Mouse (Mus musculus) hindbrain, embryonic 13.5 days (tissue): ENCODE measurements around the gene Wipf2. TPM values are rescaled to one million over a fixed set of nuclear protein-coding genes. Genes with fewer than 3 reads are reported as not detected.
A peak's percentile ranks its signal among the peaks of the same experiment; 100 is the strongest.
"Not testable (repeated sequence)": the region's sequence is repeated elsewhere in the genome, so short reads cannot be mapped to it uniquely, and the experiment has no call there.

Source experiments
- ATAC-seq: fragments of 200-750 bp; cut with Nextera tagmentation; 2 replicates; pipeline ENCODE4 v1.8.0; 2017; ENCODE audit warnings: moderate TSS enrichment; ENCODE audit not compliant: low FRiP score
- H3K27ac ChIP-seq: fragments of 300-500 bp; sonication (generic); 2 replicates; pipeline ENCODE4 v1.5.1; 2015; ENCODE audit warnings: inconsistent platforms, mild to moderate bottlenecking, moderate library complexity
- H3K27me3 ChIP-seq: fragments of 300-500 bp; sonication (generic); 2 replicates; pipeline ENCODE4 v1.6.1; 2015; ENCODE audit warnings: mild to moderate bottlenecking, inconsistent platforms
- H3K36me3 ChIP-seq: fragments of 300-500 bp; sonication (generic); 2 replicates; pipeline ENCODE4 v1.6.1; 2015; ENCODE audit warnings: mild to moderate bottlenecking, inconsistent platforms
- H3K4me1 ChIP-seq: fragments of 300-500 bp; sonication (generic); replicated peaks from 2 replicates; pipeline ENCODE4 v1.6.1; 2015; ENCODE audit warnings: inconsistent platforms
- H3K4me2 ChIP-seq: fragments of 300-500 bp; sonication (generic); 2 replicates; pipeline ENCODE4 v1.6.1; 2015; ENCODE audit warnings: inconsistent platforms, mild to moderate bottlenecking, moderate library complexity
- H3K4me3 ChIP-seq: fragments of 300-500 bp; sonication (generic); 2 replicates; pipeline ENCODE4 v1.5.1; 2015; ENCODE audit warnings: mild to moderate bottlenecking, inconsistent platforms
- H3K9ac ChIP-seq: fragments of 300-500 bp; sonication (generic); 2 replicates; pipeline ENCODE4 v1.6.1; 2015; ENCODE audit warnings: mild to moderate bottlenecking, inconsistent platforms
- H3K9me3 ChIP-seq: fragments of 300-500 bp; sonication (generic); 2 replicates; pipeline ENCODE4 v1.6.1; 2016; ENCODE audit warnings: inconsistent platforms
- WGBS: fragments of 180-500 bp; shearing (Covaris S2); methylation state at CpG from one replicate; pipeline ENCODE4 v1.1.7; 2015; 5-methylcytosine and 5-hydroxymethylcytosine counted together
- polyA plus RNA-seq: library from polyadenylated mRNA; unstranded; fragments of >200 nt; fragmentation: Nextera tagmentation; extraction: Ambion mirVana; gene quantifications from 2 replicates; pipeline ENCODE4 v1.2.1, GENCODE M21; 2015

The Wipf2 gene
- 5.0 TPM in 2 replicates for polyA plus RNA-seq

GRCm38 (mm10) chr11:98863028-98863750 is at the start of gene Wipf2:
Wipf2 (plus strand) TSS chr11:98863638.
- H3K4me2 ChIP-seq, result peak within 1 kb of the TSS; percentile 62
- H3K9ac ChIP-seq, result peak within 1 kb of the TSS; percentile 81
- H3K36me3 ChIP-seq, result peaks cover 18% of the 10 kb centered on the region
- no peaks in the 10 kb centered on the region for H3K27me3 ChIP-seq
- H3K4me3 ChIP-seq, result peak within 1 kb of the TSS; percentile 58
- H3K4me1 ChIP-seq, result peaks cover 38% of the 10 kb centered on the region
- WGBS, result 6% methylated on average over 38 of the region's 41 CpGs
- ATAC-seq, result peak; percentile 89
- H3K27ac ChIP-seq, result peak within 1 kb of the TSS; percentile 97
- H3K9me3 ChIP-seq, result no peaks in the 10 kb centered on the region

- 95% methylated on average over 1 of the region's 1 CpGs for WGBS
- no peaks in the 10 kb centered on the region for H3K27me3 ChIP-seq
- H3K9me3 ChIP-seq, result no peaks in the 10 kb centered on the region
- H3K27ac ChIP-seq, result no peak overlapping the region
- no peak for ATAC-seq
- H3K36me3 ChIP-seq, result peaks cover 90% of the 10 kb centered on the region
- H3K4me3 ChIP-seq, result no peak overlapping the region
- no peak overlapping the region for H3K4me2 ChIP-seq
- no peak overlapping the region for H3K9ac ChIP-seq
- H3K4me1 ChIP-seq, result peaks cover 6% of the 10 kb centered on the region
These were observed 46.7 kb upstream of the Wipf2 start for GRCm38 (mm10) chr11:98816706-98817239.

GRCm38 (mm10) chr11:98820968-98821367 is 42.5 kb upstream of the Wipf2 start:
- peaks cover 92% of the 10 kb centered on the region for H3K36me3 ChIP-seq
- H3K9me3 ChIP-seq, result no peaks in the 10 kb centered on the region
- no peak overlapping the region for H3K27ac ChIP-seq
- H3K4me2 ChIP-seq, result no peak overlapping the region
- no peak for ATAC-seq
- H3K9ac ChIP-seq, result no peak overlapping the region
- WGBS, result 98% methylated on average over 5 of the region's 5 CpGs
- no peaks in the 10 kb centered on the region for H3K27me3 ChIP-seq
- no peaks in the 10 kb centered on the region for H3K4me1 ChIP-seq
- H3K4me3 ChIP-seq, result no peak overlapping the region

DNA sequence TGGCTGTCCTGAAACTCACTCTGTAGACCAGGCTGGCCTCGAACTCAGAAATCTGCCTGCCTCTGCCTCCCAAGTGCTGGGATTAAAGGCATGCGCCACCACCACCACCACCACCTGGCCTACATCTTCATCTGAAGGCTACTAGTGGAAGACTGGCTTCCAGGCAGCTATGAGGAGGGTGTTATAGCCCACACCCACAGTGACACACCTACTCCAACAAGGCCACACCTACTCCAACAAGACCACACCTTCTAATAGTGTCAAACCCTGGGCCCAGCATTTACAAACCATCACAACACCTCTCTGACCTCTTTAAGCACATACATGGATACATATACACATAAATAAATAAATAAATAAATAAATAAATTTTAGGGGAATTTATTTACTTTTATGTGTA is 37.4 kb upstream of the Wipf2 start:
- not testable (repeated sequence) for H3K27ac ChIP-seq, H3K4me2 ChIP-seq, H3K9ac ChIP-seq, H3K4me1 ChIP-seq, H3K9me3 ChIP-seq, ATAC-seq, H3K27me3 ChIP-seq, H3K4me3 ChIP-seq
- peaks cover 91% of the 10 kb centered on the region for H3K36me3 ChIP-seq
- WGBS, result 98% methylated on average over 2 of the region's 2 CpGs

DNA sequence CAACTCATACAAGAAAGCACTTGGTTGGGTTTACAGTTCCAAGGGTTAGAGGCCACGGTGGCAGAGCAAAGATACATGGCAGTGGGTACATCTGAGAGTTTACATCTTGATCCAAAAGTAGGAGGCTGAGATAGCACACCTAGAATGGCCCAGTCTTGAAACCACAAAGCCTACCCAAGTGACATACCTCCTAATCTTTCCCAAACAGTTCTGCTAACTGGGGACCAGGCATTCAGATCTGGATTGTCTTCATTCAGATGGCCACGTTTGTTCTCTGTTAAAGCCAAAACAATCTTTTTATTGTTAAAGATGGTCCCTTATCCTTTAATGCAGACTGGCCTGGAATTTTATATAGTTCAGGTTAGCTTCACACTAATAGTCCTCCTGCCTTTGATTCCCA is 35.6 kb upstream of the Wipf2 start:
- Histone ChIP-seq H3K4me1 (no peaks in the 10 kb centered on the region), H3K4me3 (no peak overlapping the region), H3K27me3 (no peaks in the 10 kb centered on the region), H3K9me3 (no peaks in the 10 kb centered on the region), H3K27ac (no peak overlapping the region), H3K36me3 (peaks cover 92% of the 10 kb centered on the region), H3K9ac (no peak overlapping the region), H3K4me2 (no peak overlapping the region)
- WGBS, result 88% methylated on average over 2 of the region's 2 CpGs
- no peak for ATAC-seq

DNA sequence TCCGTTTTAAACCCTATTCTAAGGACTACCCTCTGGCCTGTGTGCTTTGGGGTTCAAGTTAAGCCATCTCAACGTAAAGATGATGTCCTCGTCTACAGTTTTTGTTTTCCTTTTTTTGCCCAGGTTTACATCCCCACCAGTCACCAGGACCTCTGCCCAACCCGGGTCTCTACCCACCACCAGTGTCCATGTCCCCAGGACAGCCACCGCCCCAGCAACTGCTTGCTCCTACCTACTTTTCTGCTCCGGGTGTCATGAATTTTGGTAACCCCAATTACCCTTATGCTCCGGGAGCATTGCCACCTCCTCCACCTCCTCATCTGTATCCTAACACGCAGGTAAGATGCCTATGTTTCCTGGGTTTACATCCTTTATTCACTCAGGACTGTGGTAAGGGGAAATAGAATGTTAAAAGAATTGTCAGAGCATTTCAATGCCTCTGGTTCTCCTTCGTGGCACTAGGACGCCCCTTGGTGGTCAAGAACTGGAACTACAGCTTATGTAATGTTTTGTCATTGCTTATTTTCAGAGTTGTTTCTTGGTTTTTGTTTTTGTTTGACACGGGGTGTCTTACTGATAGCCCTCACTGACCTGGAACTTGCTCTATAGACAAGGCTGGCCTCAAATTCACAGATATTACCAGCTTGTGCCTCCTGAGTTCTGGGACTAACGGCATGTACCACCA is 34.2 kb upstream of the Wipf2 start:
- Histone ChIP-seq H3K4me1 (0 out of 2 replicates have a peak, but pooled peaks cover under 1% of the 10 kb centered on the region), H3K36me3 (peaks cover 94% of the 10 kb centered on the region), H3K27me3 (no peaks in the 10 kb centered on the region), H3K4me2 (no peak overlapping the region), H3K27ac (no peak overlapping the region), H3K9ac (no peak overlapping the region), H3K4me3 (no peak overlapping the region), H3K9me3 (no peaks in the 10 kb centered on the region)
- no peak for ATAC-seq
- WGBS, result 71% methylated on average over 12 of the region's 12 CpGs

- H3K36me3 ChIP-seq, result peaks cover 94% of the 10 kb centered on the region
- H3K9me3 ChIP-seq, result no peaks in the 10 kb centered on the region
- 75% methylated on average over 4 of the region's 4 CpGs for WGBS
- no peak overlapping the region for H3K27ac ChIP-seq
- no peak overlapping the region for H3K9ac ChIP-seq
- peaks cover 5% of the 10 kb centered on the region; the same call in 1 of the 2 replicates for H3K4me1 ChIP-seq
- no peaks in the 10 kb centered on the region for H3K27me3 ChIP-seq
- no peak for ATAC-seq
- H3K4me3 ChIP-seq, result no peak overlapping the region
- no peak overlapping the region for H3K4me2 ChIP-seq
These were observed 33.6 kb upstream of the Wipf2 start for GRCm38 (mm10) chr11:98829875-98830274.

- Histone ChIP-seq H3K4me3 (no peak overlapping the region), H3K9me3 (no peaks in the 10 kb centered on the region), H3K4me2 (no peak overlapping the region), H3K27ac (no peak overlapping the region), H3K9ac (no peak overlapping the region), H3K4me1 (peaks cover 41% of the 10 kb centered on the region), H3K36me3 (peaks cover 45% of the 10 kb centered on the region), H3K27me3 (peaks cover 12% of the 10 kb centered on the region)
- WGBS, result 39% methylated on average over 5 of the region's 5 CpGs
- no peak for ATAC-seq
These were observed 28.1 kb upstream of the Wipf2 start for GRCm38 (mm10) chr11:98835296-98835695.

- Histone ChIP-seq H3K27ac (no peak overlapping the region), H3K36me3 (peaks cover 46% of the 10 kb centered on the region), H3K4me1 (peaks cover 41% of the 10 kb centered on the region), H3K9ac (no peak overlapping the region), H3K27me3 (peaks cover 12% of the 10 kb centered on the region), H3K9me3 (no peaks in the 10 kb centered on the region), H3K4me3 (no peak overlapping the region), H3K4me2 (no peak overlapping the region)
- 63% methylated on average over 3 of the region's 3 CpGs for WGBS
- no peak for ATAC-seq
These were observed 27.7 kb upstream of the Wipf2 start for GRCm38 (mm10) chr11:98835725-98836124.

DNA sequence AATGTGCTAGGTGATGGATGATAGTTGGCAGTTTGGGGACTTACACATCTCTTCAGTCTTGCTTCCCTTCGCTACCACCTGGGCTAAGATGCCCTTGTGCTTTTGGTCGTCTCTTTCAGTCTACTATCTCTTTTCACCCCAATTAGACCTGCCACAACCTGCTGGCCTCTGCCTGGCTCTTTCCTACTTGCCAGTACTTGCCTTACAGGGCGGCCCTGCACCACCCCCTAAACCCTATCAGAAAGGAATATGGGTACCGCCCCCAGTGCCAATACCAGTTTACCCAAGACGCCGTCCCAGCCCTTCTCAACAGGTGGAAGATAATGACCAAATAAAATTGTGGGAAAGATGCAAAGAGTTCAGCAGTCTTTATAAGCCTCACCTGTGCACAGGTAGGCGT is 27.3 kb upstream of the Wipf2 start:
- whole genome bisulfite sequencing, result 27% methylated on average over 7 of the region's 7 CpGs
- Histone ChIP-seq H3K4me3 (peak overlapping the region; percentile 72), H3K36me3 (peaks cover 42% of the 10 kb centered on the region), H3K9ac (no peak overlapping the region), H3K27me3 (peaks cover 12% of the 10 kb centered on the region), H3K4me2 (peak overlapping the region; percentile 92), H3K27ac (no peak overlapping the region), H3K9me3 (no peaks in the 10 kb centered on the region), H3K4me1 (peaks cover 41% of the 10 kb centered on the region)
- peak; percentile 15 for ATAC-seq

DNA sequence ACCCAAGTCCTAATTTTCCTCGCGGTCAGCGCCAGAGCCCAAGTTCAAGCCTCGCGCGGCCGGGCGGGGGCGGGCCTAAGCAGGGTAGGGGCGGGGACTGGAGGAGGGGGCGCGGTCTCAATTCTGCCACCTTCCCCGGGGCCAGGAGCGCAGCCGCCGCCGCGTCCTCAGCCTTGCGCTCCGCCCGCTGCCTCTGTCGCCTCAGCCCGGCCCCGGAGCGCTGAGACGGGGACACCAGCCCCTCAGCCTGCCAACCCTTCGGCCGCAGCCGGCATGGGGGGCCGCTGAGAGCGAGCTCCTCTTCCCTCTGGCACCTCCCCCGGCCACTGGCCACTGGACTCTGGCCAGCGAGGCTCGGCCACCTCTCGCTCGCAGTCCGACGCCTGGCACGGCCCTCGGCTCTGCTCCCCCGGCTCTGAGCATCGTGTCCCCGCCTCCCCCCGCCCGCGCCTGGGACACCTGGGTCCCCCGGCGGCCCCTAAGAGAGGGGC is 26.7 kb upstream of the Wipf2 start, which contains the start of gene Rapgefl1:
Gene Rapgefl1, plus strand, starts transcription at position 135 of the 491 bp plus-strand sequence.
- ATAC-seq, result peak; percentile 86
- no peaks in the 10 kb centered on the region for H3K9me3 ChIP-seq
- 0% methylated on average over 43 of the region's 48 CpGs for WGBS
- peak within 1 kb of the TSS; percentile 92 for H3K4me2 ChIP-seq
- peaks cover 12% of the 10 kb centered on the region for H3K27me3 ChIP-seq
- peaks cover 41% of the 10 kb centered on the region for H3K4me1 ChIP-seq
- H3K27ac ChIP-seq, result peak within 1 kb of the TSS; percentile 81
- H3K4me3 ChIP-seq, result peak within 1 kb of the TSS; percentile 72
- H3K36me3 ChIP-seq, result peaks cover 37% of the 10 kb centered on the region
- peak within 1 kb of the TSS; percentile 80 for H3K9ac ChIP-seq

DNA sequence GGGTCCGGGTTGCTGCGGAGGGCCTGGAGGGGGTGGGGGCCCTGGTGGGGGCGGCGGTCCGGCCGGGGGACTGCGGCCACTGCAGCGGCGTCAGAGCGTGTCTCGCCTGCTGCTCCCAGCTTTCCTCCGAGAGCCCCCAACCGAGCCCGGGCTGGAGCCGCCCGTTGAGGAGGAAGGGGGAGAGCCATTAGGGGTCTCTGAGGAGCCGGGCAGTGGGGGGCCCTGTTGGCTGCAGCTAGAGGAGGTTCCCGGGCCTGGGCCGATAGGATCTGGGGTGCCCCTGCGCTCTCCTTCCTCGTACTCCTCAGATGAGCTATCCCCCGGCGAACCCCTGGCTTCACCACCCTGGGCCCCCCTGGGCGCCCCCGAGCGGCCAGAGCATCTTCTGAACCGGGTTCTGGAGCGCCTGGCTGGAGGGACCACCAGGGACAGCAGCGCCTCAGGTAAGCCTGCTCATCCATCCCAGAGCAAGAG is 26.2 kb upstream of the Wipf2 start:
- H3K27ac ChIP-seq, result peak overlapping the region; percentile 81
- under 1% methylated on average over 22 of the region's 29 CpGs for WGBS
- peak; percentile 53 for ATAC-seq

More for the DNA sequence above, 26.2 kb upstream of the Wipf2 start:
- H3K4me1 ChIP-seq, result peaks cover 41% of the 10 kb centered on the region
- no peaks in the 10 kb centered on the region for H3K9me3 ChIP-seq
- H3K9ac ChIP-seq, result peak overlapping the region; percentile 80
- H3K4me3 ChIP-seq, result peak overlapping the region; percentile 72
- H3K4me2 ChIP-seq, result peak overlapping the region; percentile 92
- peaks cover 31% of the 10 kb centered on the region for H3K36me3 ChIP-seq
- peaks cover 12% of the 10 kb centered on the region for H3K27me3 ChIP-seq
